Mouse (Mus musculus) left cerebral cortex, adult 8-10 months (tissue): ENCODE results near the gene Myo3b. TPM values are rescaled to one million over a fixed set of nuclear protein-coding genes. Genes with fewer than 3 reads are reported as not detected.

Source experiments
- DNase-seq, 2 experiments: peaks; one replicate each; pipeline ENCODE4 v3.0.0; 2022; ENCODE audit warnings: low spot score in 2 of 2
- total RNA-seq, 4 experiments: library from RNA; stranded (reverse); gene quantifications; 2 replicates each; pipeline ENCODE4 v1.2.4; 2022

Gene Myo3b
- total RNA-seq, 4 experiments from 2014 or later, result 1.1 to 1.8 (median 1.3) TPM

DNA sequence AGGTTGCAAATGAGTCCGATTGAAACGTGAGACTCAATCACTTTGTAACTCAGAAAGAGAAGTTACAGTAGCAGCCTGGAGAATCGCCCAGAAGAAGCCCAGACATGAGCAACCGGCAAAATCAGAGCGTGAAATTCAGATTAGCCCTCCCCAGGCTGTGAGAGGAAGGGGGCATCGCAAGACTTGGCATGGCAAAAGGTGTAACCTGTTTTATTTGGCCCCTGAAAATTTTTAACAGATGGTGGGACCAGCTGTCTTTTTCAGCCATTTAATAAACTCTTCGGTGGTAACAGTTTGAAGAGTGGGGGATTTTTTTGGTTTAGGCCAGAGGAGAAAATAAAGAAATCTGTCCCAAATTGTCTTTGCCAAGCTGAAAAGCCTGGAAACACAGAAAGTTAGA lies 405.2 kb downstream of the Myo3b start:
- DNase-seq, result no peak

DNA sequence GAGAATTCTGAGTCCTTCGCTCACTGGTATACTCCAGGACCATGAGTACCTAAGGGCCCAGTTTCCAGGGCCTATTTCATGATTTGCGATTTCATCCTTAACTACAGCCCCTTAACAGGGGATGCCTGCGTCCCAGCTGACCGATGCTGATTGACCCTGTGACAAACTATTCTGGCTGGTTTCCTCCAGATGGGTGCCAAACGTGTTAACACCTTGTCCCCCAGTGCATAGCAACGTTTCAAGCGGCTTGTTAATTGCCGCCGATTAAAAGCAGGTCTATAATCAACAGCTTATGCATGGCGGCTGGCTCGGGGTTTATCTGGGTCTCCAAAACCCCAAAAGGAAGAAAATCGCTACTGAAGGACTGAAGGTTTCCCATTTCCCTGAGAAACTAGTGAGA lies 417.3 kb downstream of the Myo3b start:
- no peak for DNase-seq

DNA sequence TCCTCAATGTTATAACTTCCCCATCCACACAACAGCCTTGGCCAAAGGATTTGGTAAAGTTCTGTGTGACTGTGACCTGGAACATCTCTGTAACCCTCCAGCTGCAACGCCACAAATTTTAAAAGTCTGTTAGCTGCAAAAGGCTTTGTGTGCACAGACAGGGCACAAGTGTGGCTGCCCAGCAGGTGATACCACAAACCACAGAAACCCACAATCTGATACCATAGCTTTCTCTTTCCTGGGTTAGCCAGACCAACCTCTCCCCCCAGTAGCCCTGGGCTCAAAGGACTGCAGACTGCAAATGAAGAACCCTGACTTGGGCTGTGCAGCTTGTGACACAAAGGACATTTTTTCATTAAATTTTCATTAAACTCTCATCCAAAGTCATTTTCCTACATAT lies 424.7 kb downstream of the Myo3b start:
- no peak for DNase-seq

DNA sequence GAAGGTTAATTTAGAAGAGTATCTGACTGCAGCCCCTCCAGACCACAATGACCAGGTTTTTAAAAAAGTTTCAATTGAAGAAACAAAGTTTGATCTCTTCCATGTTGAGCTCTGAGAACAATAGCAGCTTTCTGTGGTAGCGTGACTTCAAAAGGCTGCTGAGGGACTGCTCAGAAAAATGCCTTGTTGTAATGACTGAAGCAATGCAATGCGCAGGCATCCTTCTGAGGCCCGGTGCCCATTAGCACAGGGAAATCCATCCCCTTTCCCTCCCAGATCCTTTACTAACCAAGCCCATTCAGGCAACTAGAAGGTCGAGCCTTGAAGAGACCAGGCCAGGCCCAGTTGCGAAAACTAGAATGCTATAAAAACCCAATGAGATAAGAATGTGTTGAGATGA lies 432.2 kb downstream of the Myo3b start:
- no peak for DNase-seq

DNA sequence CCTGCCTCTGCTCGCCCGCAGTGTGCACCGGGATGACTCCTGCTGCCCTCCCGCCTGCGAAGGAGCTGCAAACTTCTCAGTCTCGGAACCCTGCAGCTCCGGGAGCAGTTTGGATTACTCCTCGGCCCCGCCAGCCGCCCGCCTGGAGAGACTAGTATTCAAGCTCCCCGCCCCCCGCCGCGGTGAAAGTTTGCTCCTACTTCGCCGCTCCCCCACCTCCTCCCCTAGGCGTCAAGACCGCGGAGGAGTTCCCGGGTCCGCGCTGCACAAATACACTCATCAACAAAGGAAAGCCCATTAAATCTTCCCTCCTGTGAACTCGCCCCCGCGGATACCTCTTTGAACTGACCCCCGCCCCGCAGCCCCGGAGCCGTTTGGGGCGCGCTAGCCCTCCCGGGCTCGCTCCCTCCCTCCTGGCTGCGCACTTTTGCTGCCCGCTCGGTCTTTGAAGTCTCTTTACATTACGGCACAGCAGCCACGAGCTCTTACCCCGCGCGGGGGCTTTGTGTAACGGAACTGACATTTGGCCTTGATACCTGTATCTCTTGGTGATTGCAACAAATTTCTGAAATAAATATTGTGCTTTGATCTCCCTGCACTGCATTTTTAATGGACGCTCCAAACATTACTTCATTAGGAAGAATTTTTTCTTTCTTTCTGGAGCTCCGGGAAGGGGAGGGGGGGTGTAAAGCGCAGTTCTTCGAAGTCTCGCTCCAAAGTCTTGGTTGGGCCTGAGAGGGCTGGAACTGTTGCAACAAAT lies 433.1 kb downstream of the Myo3b start:
- DNase-seq, result no peak

Other genes with a start within 250 kb of the Myo3b start
- 1 to 10 TPM; 1.9 to 3.0 (median 1.9) TPM for gene Ccdc173, start 249.6 kb upstream of the Myo3b start, total RNA-seq
- gene Phospho2, start 249.5 kb upstream of the Myo3b start, total RNA-seq, result 10 to 100 TPM; 18.5 to 24.3 (median 20.1) TPM
- gene Klhl23, start 217.2 kb upstream of the Myo3b start, total RNA-seq, result 10 to 100 TPM; 46.7 to 55.1 (median 53.3) TPM
- 100 to 1,000 TPM; 127 to 138 (median 132) TPM for gene Ssb, start 177.6 kb upstream of the Myo3b start, total RNA-seq
- gene Mettl5, start 153.5 kb upstream of the Myo3b start, total RNA-seq, result 10 to 100 TPM; 11.4 to 16.6 (median 12.9) TPM
- 100 to 1,000 TPM; 135 to 149 (median 140) TPM for gene Ubr3, start 141.9 kb upstream of the Myo3b start, total RNA-seq